Mouse (Mus musculus) embryonic fibroblast, embryonic 13.5 days (primary cell): ENCODE data around the gene Serpinb9g.

Source experiments
- CTCF ChIP-seq: IDR thresholded peaks from 2 replicates; pipeline ENCODE4 v1.5.1; 2011; ENCODE audit warnings: mild to moderate bottlenecking, control low read depth, low read length, moderate library complexity, borderline replicate concordance; ENCODE audit not compliant: insufficient read depth
- POLR2A ChIP-seq: IDR thresholded peaks from 2 replicates; pipeline ENCODE4 v1.6.1; 2011; ENCODE audit warnings: low read depth, mild to moderate bottlenecking, control low read depth, low read length, moderate library complexity

DNA sequence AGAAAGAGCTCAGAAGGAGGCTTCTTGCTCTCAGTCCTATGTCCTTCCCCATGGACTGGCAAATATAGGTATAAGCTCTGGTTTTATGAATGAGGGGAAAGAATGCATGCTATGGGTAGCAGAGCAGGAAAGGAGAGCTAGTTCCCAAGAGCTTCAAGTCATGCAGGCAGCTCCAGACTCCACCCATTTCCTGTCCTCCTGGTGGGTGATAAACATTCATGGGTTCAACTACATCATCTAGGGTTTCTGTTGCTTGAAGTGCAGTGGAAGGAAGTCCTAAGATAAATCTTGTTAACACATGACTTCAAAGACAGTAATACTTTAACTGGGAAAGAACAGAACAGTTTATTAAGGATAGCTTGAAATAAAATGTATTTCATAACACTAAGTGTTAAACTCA, 48.2 kb downstream of the Serpinb9g start:
- TF ChIP-seq CTCF (no peak), POLR2A (no peak)
